Mouse (Mus musculus) megakaryocyte, adult 5-6 weeks (primary cell): ENCODE measurements around the gene Arpc3. TPM values are rescaled to one million over a fixed set of nuclear protein-coding genes. Genes with fewer than 3 reads are reported as not detected.
A peak's percentile ranks its signal among the peaks of the same experiment; 100 is the strongest.
"Not testable (repeated sequence)": the region's sequence is repeated elsewhere in the genome, so short reads cannot be mapped to it uniquely, and the experiment has no call there.

Source experiments
- ATAC-seq: 2 replicates; pipeline ENCODE4 v1.8.0; 2016; ENCODE audit warnings: mild to moderate bottlenecking, inconsistent platforms; ENCODE audit not compliant: poor library complexity, severe bottlenecking
- total RNA-seq, 2 experiments: library from RNA; stranded (forward) in 1 of 2; stranded (reverse) in 1 of 2; fragments of 153-499, 151-499 nt in 1 of 2; fragments of 221-1000, 200-1000 nt in 1 of 2; gene quantifications; 2 replicates each; pipeline versions ENCODE4 v1.2.3 to v1.2.4; 2015 to 2017

Gene Arpc3
- total RNA-seq, 2 experiments from 2014 or later, result 319 to 1,550 TPM

DNA sequence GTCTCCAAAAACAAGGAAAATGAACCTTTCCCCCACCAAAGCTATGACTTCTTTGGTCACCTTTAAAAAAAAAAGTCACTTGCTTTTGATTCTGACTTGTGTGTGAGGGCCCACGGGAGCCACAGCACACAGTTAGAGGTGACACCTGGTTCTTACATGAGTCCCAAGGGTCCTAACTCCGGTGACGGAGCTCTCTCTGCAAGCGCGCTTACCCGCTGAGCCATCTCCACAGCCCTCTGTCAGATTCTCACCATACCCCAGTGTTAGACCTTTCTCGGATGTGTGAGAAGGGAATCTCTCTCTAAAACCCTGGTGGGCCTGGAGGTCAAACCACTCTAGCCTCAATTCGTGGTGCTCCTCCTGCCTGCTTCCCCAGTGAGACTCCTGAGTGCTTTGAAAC is 5.8 kb downstream of the Arpc3 start:
- no peak for ATAC-seq

DNA sequence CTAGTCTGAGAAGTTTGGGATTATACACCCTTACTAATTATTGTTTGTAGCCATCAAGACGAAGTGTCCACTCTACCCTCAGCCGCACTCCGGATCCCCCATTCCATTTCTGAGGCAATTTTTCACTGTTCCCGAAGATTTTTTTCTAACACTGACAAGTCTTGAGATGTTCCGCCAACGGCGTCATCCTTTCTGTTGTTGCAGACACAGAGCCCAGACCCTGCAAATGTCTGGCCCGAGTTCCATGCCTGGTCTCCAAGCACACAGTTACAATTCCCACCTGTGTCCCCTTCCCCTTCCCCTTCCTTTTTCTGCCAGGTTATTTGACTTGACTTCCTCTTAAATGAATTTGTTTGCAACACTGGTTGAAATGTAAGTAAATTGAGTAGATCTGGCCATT is 8.2 kb downstream of the Arpc3 start:
- ATAC-seq, result no peak

DNA sequence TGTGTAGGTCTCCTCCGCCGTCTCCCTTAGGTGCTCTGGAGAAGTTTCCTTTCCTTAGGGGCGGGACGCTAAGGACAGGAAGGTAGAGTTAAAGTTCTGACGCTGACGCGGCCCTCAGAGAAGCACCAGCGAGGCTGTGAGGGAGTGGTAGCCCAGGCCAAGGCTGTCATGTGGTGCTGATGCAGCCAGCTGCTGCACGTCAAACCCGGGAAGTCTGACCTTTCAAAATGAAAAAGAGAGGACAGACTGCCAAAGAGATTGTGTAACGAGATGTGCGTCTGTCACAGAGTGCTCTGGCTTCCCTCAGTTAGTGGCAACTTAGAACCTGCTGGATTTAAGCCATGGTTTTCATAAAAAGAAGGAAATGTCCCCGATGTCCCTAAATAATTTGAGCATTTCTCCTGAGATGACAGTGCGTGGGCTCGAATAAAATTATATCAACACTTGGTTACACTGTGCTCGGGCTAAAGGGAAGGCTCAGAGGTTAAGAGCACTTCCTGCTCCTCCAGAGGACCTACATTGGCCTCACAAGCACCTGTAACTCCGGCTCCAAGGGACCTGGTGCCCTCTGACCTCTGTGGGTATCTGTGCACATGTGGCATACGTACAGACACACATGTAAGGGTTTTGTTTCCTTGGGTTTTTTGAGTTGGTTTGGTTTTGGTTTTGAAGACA is 9.1 kb downstream of the Arpc3 start:
- no peak; the same call in 1 of the 2 replicates for ATAC-seq

DNA sequence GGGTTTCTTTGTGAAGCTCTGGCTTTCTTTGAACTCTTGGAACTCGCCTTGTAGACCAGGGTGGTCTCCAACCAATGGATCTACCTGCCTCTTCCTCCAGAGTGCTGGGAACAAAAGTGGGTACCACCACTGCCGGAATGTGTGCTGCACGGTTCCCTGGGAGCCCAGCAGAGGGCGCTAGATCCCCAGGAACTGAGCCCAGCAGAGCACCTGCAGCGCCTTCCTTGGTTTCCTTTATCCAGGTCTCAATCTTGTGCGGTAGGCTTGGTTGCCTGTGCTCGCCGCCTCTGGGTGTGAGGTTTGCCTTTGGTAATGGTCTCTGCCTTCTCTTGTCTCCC is 9.6 kb downstream of the Arpc3 start:
- ATAC-seq, result peak; percentile 58

DNA sequence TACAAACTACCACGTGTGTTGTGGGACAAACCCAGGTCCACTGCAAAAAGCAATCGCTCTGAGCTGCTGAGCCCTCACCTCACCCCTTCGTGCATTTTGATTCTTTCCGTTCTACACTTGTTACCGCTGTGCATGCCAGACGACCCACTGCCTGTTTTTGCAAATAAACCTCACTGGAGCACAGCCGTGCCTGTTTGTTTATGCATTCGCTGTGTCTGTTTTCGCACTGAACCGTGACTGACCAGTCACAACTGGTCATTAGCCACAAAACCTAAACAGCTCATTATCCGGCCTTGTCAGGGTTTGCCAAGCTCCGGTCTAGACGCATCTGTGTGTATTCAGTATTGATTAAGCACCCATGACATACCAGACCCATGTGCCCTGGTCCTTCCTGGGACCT is 10.5 kb downstream of the Arpc3 start:
- ATAC-seq, result no peak

DNA sequence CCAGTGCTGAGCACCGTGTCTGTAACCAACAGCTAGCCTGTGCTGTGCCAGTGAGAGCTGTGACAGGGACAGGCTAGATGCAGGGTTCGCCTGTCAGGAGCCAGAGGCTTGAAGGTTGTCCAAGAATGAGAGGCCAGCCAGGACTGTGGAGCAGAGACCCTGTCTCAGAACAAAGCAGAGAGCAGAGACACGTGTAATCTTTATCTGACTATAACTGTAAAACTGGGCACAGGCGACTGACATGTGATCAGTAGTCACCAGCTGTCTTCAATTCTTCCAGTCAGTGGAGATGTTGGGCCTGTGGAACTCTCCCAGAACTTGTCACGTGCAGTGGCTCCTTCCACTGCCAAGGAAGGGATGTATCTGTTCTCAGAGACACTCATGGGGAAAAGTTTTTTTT is 11.1 kb downstream of the Arpc3 start:
- ATAC-seq, result no peak

DNA sequence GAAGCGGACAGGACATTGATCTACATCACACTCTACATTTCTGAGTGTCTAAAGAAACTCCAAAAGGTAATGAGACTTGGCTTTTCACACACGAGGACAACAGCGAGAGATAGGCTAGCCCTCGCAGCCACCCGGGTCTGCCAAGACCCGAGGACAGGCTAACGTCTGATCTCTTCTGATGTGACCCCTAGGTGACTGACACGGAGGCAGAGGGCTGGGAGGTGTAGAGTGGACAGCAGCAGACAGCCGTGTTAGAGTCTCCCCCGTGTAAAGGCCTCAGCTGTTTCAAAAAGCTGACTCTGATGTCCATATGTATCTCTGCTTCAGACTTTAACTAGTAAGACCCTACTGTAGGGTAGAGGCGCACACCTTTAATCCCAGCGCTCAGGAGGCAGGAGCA is 11.7 kb downstream of the Arpc3 start:
- no peak for ATAC-seq

DNA sequence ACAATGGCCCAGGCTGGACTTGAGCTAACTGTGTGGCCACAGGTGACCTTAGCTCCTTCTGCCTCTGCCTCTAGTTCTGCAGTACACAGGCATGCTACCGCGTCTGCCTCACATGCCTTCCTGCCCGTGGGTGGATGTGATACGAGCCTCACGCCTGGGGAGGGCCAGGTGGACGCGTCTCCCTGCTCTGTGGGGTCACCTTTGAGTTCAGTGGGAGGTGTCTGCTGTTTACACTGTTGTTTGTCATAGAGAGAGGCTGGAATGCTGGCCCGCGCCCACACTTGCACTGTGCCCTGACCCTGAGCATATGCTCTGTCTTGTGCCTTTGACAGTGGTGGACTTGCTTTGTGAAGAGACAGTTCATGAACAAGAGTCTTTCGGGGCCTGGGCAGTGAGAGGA is 13.9 kb downstream of the Arpc3 start:
- ATAC-seq, result no peak

DNA sequence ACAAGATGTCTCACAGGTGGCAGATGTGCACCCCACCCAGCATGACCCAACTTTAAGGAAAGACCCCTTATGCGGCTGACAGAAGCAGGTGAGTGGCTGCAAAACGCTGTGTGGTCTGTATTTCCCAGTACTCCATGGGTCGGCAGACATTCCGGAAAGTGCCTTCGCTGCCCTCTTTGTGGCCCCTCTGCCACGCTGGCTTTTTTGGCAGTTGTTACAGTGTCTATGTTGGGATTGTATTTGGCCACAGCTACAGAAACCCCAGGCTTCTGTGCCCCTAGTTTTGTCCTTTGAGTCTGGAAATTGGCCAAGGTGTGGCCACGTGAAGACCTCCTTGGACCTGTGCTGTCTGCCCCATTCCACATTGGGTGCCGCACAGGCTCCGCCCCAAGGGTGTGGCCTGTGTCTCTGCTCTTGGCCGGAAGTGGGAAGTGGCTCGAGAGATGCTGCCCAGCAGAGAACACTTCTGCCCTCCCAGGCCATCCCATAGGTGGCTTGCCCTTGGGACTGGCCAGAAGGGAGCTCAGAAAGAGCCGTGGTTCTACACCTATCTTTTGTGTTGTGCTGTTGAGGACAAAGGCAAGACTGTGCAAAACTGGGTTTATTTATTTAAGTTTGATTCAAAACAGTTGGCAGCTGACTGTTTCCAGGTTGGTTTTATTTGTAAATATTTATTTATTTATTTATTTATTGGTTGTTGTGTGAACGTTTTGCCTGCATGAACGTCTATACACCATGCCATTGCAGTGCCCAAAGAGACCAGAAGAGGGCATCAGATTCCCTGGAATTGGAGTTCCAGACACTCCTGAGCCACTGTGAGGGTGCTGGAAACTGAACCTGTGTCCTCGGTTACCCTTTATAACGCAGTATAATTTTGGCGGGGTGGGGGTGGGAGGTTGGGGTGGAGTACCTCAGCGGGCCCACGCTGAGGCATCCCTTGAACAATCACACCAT is 18.3 kb downstream of the Arpc3 start:
- ATAC-seq, result no peak

DNA sequence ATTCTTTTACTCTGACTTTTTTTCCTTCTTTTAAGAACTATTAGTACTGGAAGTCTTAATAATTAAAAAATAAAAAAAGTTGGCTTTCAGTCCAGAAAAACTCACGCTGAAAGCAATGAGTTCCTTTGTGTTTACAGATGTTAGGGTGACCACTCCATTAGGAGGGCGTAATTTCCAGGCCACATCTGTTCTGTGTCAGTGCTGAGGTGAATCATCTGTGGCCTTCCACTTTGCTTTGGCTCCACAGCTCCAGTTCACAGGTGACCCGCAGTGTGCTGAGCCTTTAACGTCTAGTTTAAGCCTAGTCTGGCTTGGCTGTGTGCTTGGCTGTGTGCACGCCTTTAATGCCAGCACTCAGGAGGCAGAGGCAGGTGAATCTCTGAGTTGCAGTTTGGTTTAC is 20.2 kb downstream of the Arpc3 start:
- ATAC-seq, result no peak

DNA sequence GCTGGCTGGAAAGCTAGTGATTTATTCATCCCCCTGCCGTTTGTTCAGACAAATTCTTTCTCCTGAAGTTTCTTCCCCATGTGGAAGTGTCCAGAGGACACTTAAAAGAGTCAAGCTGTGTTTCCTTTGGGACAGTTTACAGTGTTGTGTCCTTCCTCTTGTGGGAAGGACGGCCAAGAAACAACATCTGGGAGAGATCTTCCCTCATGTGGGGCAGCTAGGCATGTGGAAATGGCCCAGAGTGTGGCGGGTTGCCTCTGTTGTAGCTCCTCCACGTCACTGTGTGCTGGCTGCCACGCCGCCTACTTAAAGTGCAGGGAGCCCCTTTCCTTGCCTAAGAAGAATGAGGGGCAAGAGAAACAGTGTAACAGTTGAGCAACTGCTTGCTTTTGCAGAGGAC is 21.1 kb downstream of the Arpc3 start:
- no peak for ATAC-seq

DNA sequence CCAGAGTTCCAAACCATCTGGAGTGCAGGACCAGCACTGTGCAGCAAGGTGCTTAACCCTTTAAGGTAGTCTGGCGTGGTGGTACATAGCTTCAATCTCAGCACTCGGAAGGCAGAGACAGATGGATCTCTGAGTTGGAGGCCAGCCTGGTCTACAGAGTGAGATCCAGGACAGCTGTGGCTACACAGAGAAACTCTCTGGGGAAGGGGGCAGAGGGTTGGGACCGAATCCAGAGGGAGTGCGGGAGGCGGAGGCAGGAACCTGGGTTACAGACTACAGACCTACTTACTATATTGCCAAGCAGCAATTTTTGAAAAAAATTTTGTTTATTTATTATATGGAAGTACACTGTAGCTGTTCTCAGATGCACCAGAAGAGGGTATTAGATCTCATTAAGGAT is 22.7 kb downstream of the Arpc3 start:
- no peak for ATAC-seq

DNA sequence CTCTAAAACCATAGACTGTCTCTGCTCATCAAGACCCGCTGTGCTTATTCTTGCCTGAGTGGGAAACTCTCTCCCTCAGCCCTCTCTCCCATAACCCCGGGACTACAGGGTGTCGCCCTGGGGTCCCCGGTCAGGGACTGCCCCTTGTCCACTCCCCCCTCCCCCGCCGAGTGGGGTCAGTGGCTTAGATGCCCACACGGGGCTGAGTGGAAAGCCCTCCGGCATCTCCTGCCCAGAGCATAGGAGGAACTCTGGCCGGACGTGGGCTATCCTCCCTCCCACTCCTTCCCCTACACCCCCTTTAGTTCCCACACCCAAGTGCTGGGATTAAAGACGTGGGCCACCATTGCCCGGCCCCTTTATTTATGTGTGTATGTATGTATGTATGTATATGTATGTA is 23.8 kb downstream of the Arpc3 start:
- no peak for ATAC-seq

DNA sequence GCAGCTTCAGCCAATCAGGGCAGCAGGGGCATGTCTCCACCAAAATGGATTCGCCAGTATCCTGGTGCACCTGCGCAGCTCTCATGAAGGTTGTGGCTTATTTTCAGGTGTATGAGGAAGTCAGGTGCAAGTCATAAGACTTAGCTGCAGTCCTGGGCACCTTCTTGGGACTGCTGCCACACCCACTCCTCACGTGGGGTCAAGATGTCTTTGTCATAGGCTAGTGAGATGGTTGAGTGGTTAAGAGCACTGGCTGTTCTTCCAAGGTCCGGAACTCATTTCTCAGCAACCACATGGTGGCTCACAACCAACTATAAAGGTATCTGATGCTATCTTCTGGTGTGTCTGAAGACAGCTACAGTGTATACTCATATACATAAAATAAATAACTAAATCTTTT is 29.0 kb downstream of the Arpc3 start:
- not testable (repeated sequence) for ATAC-seq

DNA sequence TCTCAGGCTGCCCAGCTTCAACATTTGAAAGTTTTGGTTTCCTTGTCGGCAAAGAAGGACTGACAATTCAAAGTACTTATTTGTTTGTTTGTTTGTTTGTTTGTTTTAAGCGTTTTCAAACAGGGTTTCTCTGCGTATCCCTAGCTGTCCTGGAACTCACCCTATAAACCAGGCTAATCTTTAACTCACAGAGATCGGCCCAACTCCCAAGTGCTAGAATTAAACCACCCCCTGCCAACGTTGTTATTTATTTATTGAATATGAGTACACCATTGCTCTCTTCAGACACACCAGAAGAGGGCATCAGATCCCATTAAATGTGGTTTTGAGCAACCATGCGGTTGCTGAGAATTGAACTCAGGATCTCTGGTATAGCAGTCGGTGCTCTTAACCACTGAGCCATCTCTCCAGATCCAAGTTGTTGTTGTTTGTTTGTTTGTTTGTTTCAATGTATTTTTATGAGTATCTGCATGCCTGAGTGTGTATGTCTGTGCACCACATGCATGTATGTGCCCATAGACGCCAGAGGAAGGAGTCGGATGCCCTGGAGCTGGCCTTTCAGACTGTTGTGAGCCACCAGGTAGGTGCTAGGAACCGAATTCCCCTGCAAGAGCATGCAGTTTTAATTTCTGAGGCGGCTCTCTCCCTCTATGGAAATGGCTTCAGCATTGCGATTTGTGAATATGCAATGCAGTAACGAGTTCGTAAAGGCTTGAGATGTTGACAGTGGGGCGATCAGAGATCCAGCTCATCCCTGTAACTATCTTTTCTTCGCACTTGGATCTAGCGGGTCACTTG is 29.8 kb downstream of the Arpc3 start, which contains the start of gene Anapc7:
Gene Anapc7 (plus strand): TSS at position 423 of the 798 bp plus-strand sequence.
- no peak; the same call in 1 of the 2 replicates for ATAC-seq

DNA sequence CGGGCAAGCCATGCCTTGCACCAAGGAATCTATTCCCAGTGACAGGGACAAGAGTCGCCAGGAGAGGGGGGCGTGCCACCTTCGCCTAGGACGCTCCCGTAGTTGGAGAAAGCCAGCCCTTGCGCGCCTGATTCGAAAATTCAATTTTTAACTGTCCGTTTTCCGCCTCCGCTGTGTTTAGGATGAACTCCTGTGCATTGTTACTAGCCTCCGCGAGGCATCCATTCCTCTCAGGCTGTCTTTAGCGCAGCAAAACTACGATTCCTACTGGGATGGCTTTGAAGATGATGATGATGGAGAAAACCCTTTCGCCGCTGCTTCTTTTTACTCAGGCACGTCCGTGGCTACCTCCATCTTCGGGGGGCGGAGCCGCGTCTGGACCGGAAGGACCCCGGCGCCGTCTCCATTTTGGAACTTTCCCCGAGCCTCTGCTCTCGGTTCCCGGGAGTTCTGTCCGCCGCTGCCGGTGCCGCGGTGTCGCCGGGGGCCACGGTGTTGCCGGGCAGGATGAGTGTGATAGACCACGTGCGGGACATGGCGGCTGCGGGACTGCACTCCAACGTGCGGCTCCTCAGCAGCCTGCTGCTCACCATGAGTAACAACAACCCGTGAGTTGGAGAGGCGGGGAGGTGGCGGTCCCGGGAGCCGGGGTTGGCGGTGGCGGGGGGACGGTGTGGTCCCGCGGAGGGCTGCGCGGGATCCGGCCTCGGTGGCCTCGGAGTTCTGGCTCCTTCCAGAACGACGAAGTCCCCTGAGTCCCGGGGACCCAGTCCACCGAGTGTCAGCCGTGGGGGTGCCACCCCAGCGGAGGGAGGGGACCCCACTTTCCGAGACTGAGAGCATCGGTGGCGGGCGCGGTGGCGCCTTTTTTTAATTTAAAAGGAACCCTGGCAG is 30.6 kb downstream of the Arpc3 start:
- ATAC-seq, result peak; percentile 98

DNA sequence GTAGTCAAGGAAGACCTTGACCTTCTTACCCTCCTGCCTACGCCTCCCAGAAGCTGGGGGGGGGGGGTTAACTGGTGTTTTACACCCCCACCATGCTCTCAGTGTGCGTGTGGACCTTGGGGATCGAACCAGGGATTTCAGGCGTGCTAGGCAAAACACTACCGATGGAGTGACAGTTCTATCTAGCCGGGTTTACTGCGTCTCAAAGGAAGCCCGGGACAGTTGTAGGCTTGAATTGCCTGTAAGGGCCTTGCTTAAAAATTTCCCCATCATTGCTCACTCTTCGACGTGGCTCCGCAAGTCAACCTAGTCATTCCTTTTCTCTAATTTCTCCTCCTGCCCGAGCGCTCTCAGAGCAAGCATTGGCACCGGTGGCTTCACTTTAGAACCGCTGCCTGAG is 31.4 kb downstream of the Arpc3 start:
- ATAC-seq, result no peak

DNA sequence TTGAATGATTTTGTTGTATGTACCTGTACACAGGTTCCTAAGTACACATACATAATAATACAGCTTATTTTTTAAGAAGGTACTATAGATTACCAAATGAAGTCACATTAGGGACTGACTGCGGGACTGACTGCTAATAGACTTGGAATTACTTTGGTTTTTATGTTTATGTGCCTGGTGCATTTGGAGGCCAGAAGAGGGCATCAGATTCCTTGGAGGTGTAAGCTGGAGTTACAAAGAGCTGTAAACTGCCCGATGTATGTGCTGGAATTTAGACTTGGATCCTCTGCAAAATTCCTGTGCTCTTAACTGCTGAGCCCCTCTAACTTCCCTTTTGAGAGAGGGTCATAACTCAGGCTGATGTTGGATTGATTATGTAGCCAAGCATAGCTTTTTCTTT is 33.9 kb downstream of the Arpc3 start:
- no peak for ATAC-seq

DNA sequence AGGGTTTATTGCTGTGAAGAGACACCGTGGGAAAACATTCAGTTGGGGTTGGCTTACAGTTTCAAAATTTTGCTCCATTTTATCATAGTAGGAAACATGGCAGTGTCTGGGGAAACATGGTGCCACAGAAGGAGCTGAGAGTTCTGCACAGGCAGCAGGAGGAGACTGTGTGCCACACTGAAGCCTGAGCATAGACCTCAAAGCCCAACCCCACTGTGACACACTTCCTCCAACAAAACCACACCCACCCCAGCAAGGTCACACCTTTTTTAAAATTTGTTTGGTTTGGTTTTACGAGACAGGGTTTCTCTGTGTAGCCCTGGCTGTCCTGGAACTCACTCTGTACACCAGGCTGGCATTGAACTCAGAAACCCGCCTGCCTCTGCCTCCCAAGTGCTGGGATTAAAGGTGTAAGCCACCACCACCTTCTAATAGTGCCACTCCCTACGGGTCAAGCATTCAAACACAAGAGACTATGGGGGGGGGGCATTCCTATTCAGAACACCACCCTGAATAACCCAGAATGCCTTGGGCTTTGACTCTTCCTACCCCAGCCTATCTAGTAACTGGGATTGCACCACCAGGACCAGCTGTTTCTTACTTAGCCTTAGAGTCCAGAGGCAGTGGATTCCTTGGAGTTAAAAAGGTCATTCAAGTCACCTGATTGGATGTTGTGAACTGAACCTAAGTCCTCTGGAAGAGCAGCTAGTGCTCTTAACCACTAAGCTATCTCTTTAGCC is 38.5 kb downstream of the Arpc3 start:
- peak; percentile 40; the same call in 1 of the 2 replicates for ATAC-seq

DNA sequence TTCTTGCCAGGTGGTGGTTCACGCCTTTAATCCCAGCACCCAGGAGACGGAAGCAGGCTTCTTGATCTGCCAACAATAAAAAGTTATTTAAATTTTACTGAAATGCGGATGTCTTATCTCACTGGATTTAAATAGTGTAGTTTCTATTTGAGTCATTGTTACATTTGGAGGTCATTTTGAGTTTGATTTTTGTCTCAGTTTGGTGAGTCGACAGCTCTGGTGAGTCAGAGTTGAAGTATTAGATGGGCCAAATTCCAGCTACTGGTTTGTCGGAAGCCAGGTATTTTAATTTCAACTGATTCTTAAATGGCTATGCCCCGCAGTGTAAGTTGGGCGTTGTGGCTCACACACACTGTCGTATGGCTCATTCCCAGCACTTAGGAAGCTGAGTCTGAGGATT is 39.5 kb downstream of the Arpc3 start:
- no peak for ATAC-seq
